Mouse (Mus musculus) cerebellum, adult 2 months (tissue): ENCODE data around the gene Camk1g.

Experiments
- CTCF ChIP-seq: fragments of 200-500 bp; IDR thresholded peaks from 2 replicates; pipeline ENCODE4 v1.5.1; 2011; ENCODE audit warnings: low read depth, mild to moderate bottlenecking, control low read depth, low read length, moderate library complexity, borderline replicate concordance; ENCODE audit not compliant: insufficient read depth
- POLR2A ChIP-seq: fragments of 200-500 bp; IDR thresholded peaks from 2 replicates; pipeline ENCODE4 v1.6.1; 2011; ENCODE audit warnings: low read length, control low read depth, borderline replicate concordance; ENCODE audit not compliant: insufficient read depth

DNA sequence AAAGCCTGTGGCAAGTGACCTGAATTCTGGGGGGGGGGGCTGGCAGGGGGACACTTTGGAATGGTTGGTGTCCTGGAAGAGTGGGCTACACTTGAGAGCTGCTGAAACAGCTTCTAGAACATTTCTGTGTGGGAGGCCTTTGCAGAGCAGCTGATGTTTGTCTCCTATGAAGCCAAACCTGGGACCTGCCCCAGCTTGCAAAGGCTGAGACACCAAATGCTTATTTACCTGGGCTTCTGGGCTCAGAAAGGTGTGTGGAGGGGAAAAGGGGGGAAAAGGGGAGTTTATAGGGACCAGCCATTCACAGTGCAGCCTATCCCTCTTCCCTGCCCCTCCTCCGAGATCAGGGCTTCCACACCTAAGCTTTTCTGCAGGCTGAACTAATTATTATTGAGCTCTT is 70.1 kb downstream of the Camk1g start:
- TF ChIP-seq POLR2A (no peak), CTCF (no peak)
